Mouse (Mus musculus): Measurements from ENCODE around the gene Zranb2.
A peak's percentile ranks its signal among the peaks of the same experiment; 100 is the strongest.

The Zranb2 gene

GRCm38 (mm10) chr3:157533964-157534785 lies at the start of gene Zranb2:
Zranb2 (plus strand) TSS chr3:157534160.
- DNase-seq = peak; percentile 94

- no peak for DNase-seq
Measured at GRCm38 (mm10) chr3:157492043-157492442, 41.9 kb upstream of the Zranb2 start.

GRCm38 (mm10) chr3:157502216-157502615 lies 31.7 kb upstream of the Zranb2 start:
- DNase-seq = peak; percentile 11

- no peak for DNase-seq
Measured at GRCm38 (mm10) chr3:157514116-157514796, 19.7 kb upstream of the Zranb2 start.

GRCm38 (mm10) chr3:157516471-157516870 lies 17.5 kb upstream of the Zranb2 start:
- no peak for DNase-seq

- no peak for DNase-seq
Measured at GRCm38 (mm10) chr3:157517992-157518391, 16.0 kb upstream of the Zranb2 start.

- peak; percentile 61 for DNase-seq
Measured at GRCm38 (mm10) chr3:157520433-157520832, 13.5 kb upstream of the Zranb2 start.

- no peak for DNase-seq
Measured at GRCm38 (mm10) chr3:157523834-157524233, 10.1 kb upstream of the Zranb2 start.

GRCm38 (mm10) chr3:157531585-157531984 lies 2.4 kb upstream of the Zranb2 start:
- no peak for DNase-seq

- no peak for DNase-seq
Measured at GRCm38 (mm10) chr3:157534786-157535415, 941 bp downstream of the Zranb2 start.

- no peak for DNase-seq
Measured at GRCm38 (mm10) chr3:157549323-157549722, 15.4 kb downstream of the Zranb2 start.

GRCm38 (mm10) chr3:157549758-157550600 lies 16.0 kb downstream of the Zranb2 start:
- no peak for DNase-seq

- peak; percentile 12 for DNase-seq
Measured at GRCm38 (mm10) chr3:157565196-157565595, 31.2 kb downstream of the Zranb2 start.

GRCm38 (mm10) chr3:157566725-157567565 lies 33.0 kb downstream of the Zranb2 start, which contains the start of gene Ptger3:
Ptger3 (plus strand) TSS chr3:157566892.
- peak; percentile 45 for DNase-seq

GRCm38 (mm10) chr3:157567566-157568132 lies 33.7 kb downstream of the Zranb2 start:
- no peak for DNase-seq

- no peak for DNase-seq
Measured at GRCm38 (mm10) chr3:157572011-157572410, 38.1 kb downstream of the Zranb2 start.

GRCm38 (mm10) chr3:157575441-157576342 lies 41.7 kb downstream of the Zranb2 start:
- DNase-seq = no peak

- DNase-seq = no peak
Measured at GRCm38 (mm10) chr3:157576343-157576722, 42.4 kb downstream of the Zranb2 start.

GRCm38 (mm10) chr3:157576862-157577261 lies 42.9 kb downstream of the Zranb2 start:
- DNase-seq = no peak

Measured in right cerebral cortex, adult 18-20 months (tissue).